In genomic region chr6:94407751-94408150, GRCm38 (mm10) we compare ENCODE assay signal across 24 mouse cellular contexts.
DNase-seq lines count a peak whose midpoint lies in the region; ATAC-seq and TF ChIP-seq lines count a peak whose summit lies in the region.
"Had no signal": no experiment of that assay in that cellular context is flagged by ENCODE, and none has a peak within 500 bp of the region (broad histone marks: within the 10 kb centered on the region; RNA-seq: fewer than 3 reads in every experiment).

No protein-coding gene starts in this region.

- peak overlapping the region; percentile 52; the same call in 1 of the 2 replicates for H3K27ac ChIP-seq in heart, embryonic 10.5 days
- H3K27ac ChIP-seq in heart, embryonic 12.5 days (ENCODE audit: poor library complexity, severe bottlenecking), result no peak overlapping the region
- no peak overlapping the region for H3K27ac ChIP-seq in embryonic facial prominence, embryonic 10.5 days (replicated peaks)
- no peak overlapping the region for H3K27ac ChIP-seq in midbrain, postnatal 0 days (ENCODE audit: low read depth, low read length)
- H3K27ac ChIP-seq: gastrocnemius, adult 2 months; hindbrain, embryonic 15.5 days; layer of hippocampus, adult 2 months; limb, embryonic 13.5 days; lung, embryonic 15.5 days; midbrain, embryonic 10.5 days; neural tube, embryonic 15.5 days; stomach, postnatal 0 days had no signal

- no peaks in the 10 kb centered on the region for H3K36me3 ChIP-seq in heart, embryonic 10.5 days
- H3K36me3 ChIP-seq in heart, embryonic 12.5 days, result no peaks in the 10 kb centered on the region
- no peaks in the 10 kb centered on the region for H3K36me3 ChIP-seq in embryonic facial prominence, embryonic 10.5 days (replicated peaks)
- no peaks in the 10 kb centered on the region for H3K36me3 ChIP-seq in midbrain, postnatal 0 days (ENCODE audit: insufficient read depth, low read length)
- H3K36me3 ChIP-seq: G1E; hindbrain, embryonic 15.5 days; limb, embryonic 13.5 days; lung, embryonic 15.5 days; midbrain, embryonic 10.5 days; neural tube, embryonic 15.5 days had no signal

- H3K4me1 ChIP-seq in heart, embryonic 10.5 days, result peaks cover 16% of the 10 kb centered on the region
- H3K4me1 ChIP-seq in heart, embryonic 12.5 days (replicated peaks), result peaks cover 27% of the 10 kb centered on the region
- H3K4me1 ChIP-seq in embryonic facial prominence, embryonic 10.5 days, result 0 out of 2 replicates have a peak, but pooled peaks cover 3% of the 10 kb centered on the region
- H3K4me1 ChIP-seq in midbrain, postnatal 0 days (ENCODE audit: insufficient read depth, low read length), result no peaks in the 10 kb centered on the region
- H3K4me1 ChIP-seq: hindbrain, embryonic 15.5 days; limb, embryonic 13.5 days; lung, embryonic 15.5 days; neural tube, embryonic 15.5 days had no signal

- 62% methylated on average over 4 of the region's 4 CpGs for WGBS in heart, embryonic 10.5 days
- WGBS in heart, embryonic 12.5 days, result 54% methylated on average over 4 of the region's 4 CpGs
- WGBS in embryonic facial prominence, embryonic 10.5 days, result 65% methylated on average over 4 of the region's 4 CpGs
- 66% methylated on average over 4 of the region's 4 CpGs for WGBS in midbrain, postnatal 0 days

- peak; percentile 18 for DNase-seq in embryo, embryonic 10.5 days (ENCODE audit: low spot score)
- DNase-seq in embryo, embryonic 11 days, result no peak
- no peak for DNase-seq in heart, embryonic 10.5 days (ENCODE audit: low spot score)
- peak; percentile 2 for DNase-seq in embryonic facial prominence, embryonic 10.5 days (ENCODE audit: low spot score)
- DNase-seq in retina, postnatal 1 day, result peak; percentile 62
- no peak for DNase-seq in midbrain, postnatal 0 days (ENCODE audit: low spot score)
- DNase-seq: adrenal gland, adult 8-10 months; cerebellum, adult 8-10 months; gastrocnemius, adult 2 months; kidney, adult 18-20 months; kidney, postnatal 36 days; right cerebral cortex, postnatal 4 days; thymus, adult 18-20 months; thymus, postnatal 25 days had no signal

- H3K9ac ChIP-seq in heart, embryonic 12.5 days, result no peak overlapping the region
- no peak overlapping the region for H3K9ac ChIP-seq in midbrain, postnatal 0 days (replicated peaks; ENCODE audit: low read length, poor library complexity, severe bottlenecking)
- H3K9ac ChIP-seq: hindbrain, embryonic 15.5 days; limb, embryonic 13.5 days; lung, embryonic 15.5 days; neural tube, embryonic 15.5 days had no signal

- H3K27me3 ChIP-seq in heart, embryonic 10.5 days (ENCODE audit: insufficient read depth, poor library complexity, severe bottlenecking), result no peaks in the 10 kb centered on the region
- H3K27me3 ChIP-seq in heart, embryonic 12.5 days (replicated peaks), result no peaks in the 10 kb centered on the region
- peaks cover 13% of the 10 kb centered on the region; the same call in 1 of the 2 replicates for H3K27me3 ChIP-seq in embryonic facial prominence, embryonic 10.5 days (replicated peaks; ENCODE audit: low read depth, poor library complexity, severe bottlenecking)
- H3K27me3 ChIP-seq in midbrain, postnatal 0 days (ENCODE audit: insufficient read depth, low read length), result no peaks in the 10 kb centered on the region
- H3K27me3 ChIP-seq: hindbrain, embryonic 15.5 days; lung, embryonic 15.5 days; neural tube, embryonic 15.5 days had no signal

- no peaks in the 10 kb centered on the region for H3K9me3 ChIP-seq in heart, embryonic 10.5 days
- H3K9me3 ChIP-seq in heart, embryonic 12.5 days (replicated peaks), result no peaks in the 10 kb centered on the region
- no peaks in the 10 kb centered on the region for H3K9me3 ChIP-seq in embryonic facial prominence, embryonic 10.5 days
- no peaks in the 10 kb centered on the region for H3K9me3 ChIP-seq in midbrain, postnatal 0 days (ENCODE audit: low read length)
- H3K9me3 ChIP-seq: G1E; hindbrain, embryonic 15.5 days; limb, embryonic 13.5 days; lung, embryonic 15.5 days; midbrain, embryonic 10.5 days; neural tube, embryonic 15.5 days had no signal

- H3K4me2 ChIP-seq in heart, embryonic 12.5 days, result no peak overlapping the region
- H3K4me2 ChIP-seq in midbrain, postnatal 0 days (ENCODE audit: low read depth, low read length, poor library complexity, severe bottlenecking), result no peak overlapping the region
- H3K4me2 ChIP-seq: hindbrain, embryonic 15.5 days; limb, embryonic 13.5 days; liver, embryonic 11.5 days; lung, embryonic 15.5 days; neural tube, embryonic 15.5 days had no signal

- ATAC-seq in heart, embryonic 12.5 days (ENCODE audit: insufficient number of reproducible peaks, low FRiP score), result no peak
- ATAC-seq in midbrain, postnatal 0 days (ENCODE audit: low FRiP score), result no peak

- H3K4me3 ChIP-seq in heart, embryonic 10.5 days, result no peak overlapping the region
- no peak overlapping the region for H3K4me3 ChIP-seq in heart, embryonic 12.5 days
- H3K4me3 ChIP-seq in embryonic facial prominence, embryonic 10.5 days, result no peak overlapping the region
- no peak overlapping the region for H3K4me3 ChIP-seq in midbrain, postnatal 0 days (ENCODE audit: low read depth, low read length)
- H3K4me3 ChIP-seq: gastrocnemius, adult 2 months; hindbrain, embryonic 15.5 days; layer of hippocampus, adult 2 months; limb, embryonic 13.5 days; lung, embryonic 15.5 days; midbrain, embryonic 10.5 days; neural tube, embryonic 15.5 days had no signal

- no peak for TF ChIP-seq CTCF in midbrain, postnatal 0 days (IDR thresholded peaks at IDR 0.05)

Comparison
In these comparisons a context has a peak if more than half of its experiments do, and no peak if none do; other contexts are left out.
1. DNase-seq: peak in embryo, embryonic 10.5 days (single experiment), embryonic facial prominence, embryonic 10.5 days (single experiment) and retina, postnatal 1 day (single experiment); none in embryo, embryonic 11 days (single experiment), heart, embryonic 10.5 days (single experiment) and midbrain, postnatal 0 days (single experiment).